Mouse (Mus musculus): ENCODE results near the gene Eif2ak4. TPM values are rescaled to one million over a fixed set of nuclear protein-coding genes. Genes with fewer than 3 reads are reported as not detected.

The Eif2ak4 gene
- 10.2 and 10.5 TPM in 2 replicates for polyA plus RNA-seq (2015; fragmentation: Nextera tagmentation; extraction: Ambion mirVana)

GRCm38 (mm10) chr2:118388341-118389335 is at the start of gene Eif2ak4:
Gene Eif2ak4 (plus strand): TSS chr2:118388618.
- WGBS: under 1% methylated on average over 61 of the region's 61 CpGs
- H3K4me1 ChIP-seq (replicated peaks; ENCODE audit: control insufficient read depth, insufficient read depth, low read length): peaks cover 10% of the 10 kb centered on the region
- peak within 1 kb of the TSS; percentile 94 for H3K27ac ChIP-seq (ENCODE audit: low read length)
- peak within 1 kb of the TSS; percentile 71 for H3K4me2 ChIP-seq (ENCODE audit: low read depth, low read length)
- no peaks in the 10 kb centered on the region for H3K9me3 ChIP-seq (ENCODE audit: control insufficient read depth, low read length)
- H3K9ac ChIP-seq (ENCODE audit: low read length): peak within 1 kb of the TSS; percentile 91
- ATAC-seq (ENCODE audit: low read depth): peak; percentile 98
- no peaks in the 10 kb centered on the region for H3K27me3 ChIP-seq (ENCODE audit: control insufficient read depth, insufficient read depth, low read depth, low read length)
- peak within 1 kb of the TSS; percentile 78 for H3K4me3 ChIP-seq (ENCODE audit: low read length)
- H3K36me3 ChIP-seq (ENCODE audit: control insufficient read depth, insufficient read depth, low read length): no peaks in the 10 kb centered on the region

- Histone ChIP-seq H3K4me1 (replicated peaks; ENCODE audit: control insufficient read depth, insufficient read depth, low read length) (no peaks in the 10 kb centered on the region), H3K9ac (ENCODE audit: low read length) (no peak overlapping the region), H3K27me3 (ENCODE audit: control insufficient read depth, insufficient read depth, low read depth, low read length) (no peaks in the 10 kb centered on the region), H3K9me3 (ENCODE audit: control insufficient read depth, low read length) (no peaks in the 10 kb centered on the region), H3K27ac (ENCODE audit: low read length) (no peak overlapping the region), H3K36me3 (ENCODE audit: control insufficient read depth, insufficient read depth, low read length) (no peaks in the 10 kb centered on the region), H3K4me3 (ENCODE audit: low read length) (no peak overlapping the region), H3K4me2 (ENCODE audit: low read depth, low read length) (no peak overlapping the region)
- ATAC-seq (ENCODE audit: low read depth): peak; percentile 51; the same call in 1 of the 2 replicates
- WGBS: 60% methylated on average over 7 of the region's 7 CpGs
These were observed 47.1 kb upstream of the Eif2ak4 start for GRCm38 (mm10) chr2:118341295-118341694.

DNA sequence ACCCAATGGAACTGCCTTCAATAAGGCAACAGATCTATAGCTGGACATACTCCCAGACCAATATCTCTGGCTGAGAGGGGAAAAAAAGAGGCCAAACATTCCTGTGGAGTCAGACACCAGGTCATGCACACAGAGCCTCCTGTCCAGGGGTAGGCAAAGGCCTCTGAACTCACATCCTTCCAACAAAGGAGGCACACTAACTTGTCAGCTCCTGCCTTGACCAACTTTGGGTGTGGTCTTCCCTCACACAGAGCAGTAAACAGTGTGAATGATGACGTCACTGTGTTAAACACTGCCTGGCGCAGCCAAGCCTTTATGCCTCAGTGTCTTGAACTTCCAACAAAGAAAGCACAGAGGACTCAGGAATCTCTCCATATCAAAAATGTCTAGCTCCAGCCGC is 44.5 kb upstream of the Eif2ak4 start:
- 49% methylated on average over 3 of the region's 3 CpGs for WGBS

DNA sequence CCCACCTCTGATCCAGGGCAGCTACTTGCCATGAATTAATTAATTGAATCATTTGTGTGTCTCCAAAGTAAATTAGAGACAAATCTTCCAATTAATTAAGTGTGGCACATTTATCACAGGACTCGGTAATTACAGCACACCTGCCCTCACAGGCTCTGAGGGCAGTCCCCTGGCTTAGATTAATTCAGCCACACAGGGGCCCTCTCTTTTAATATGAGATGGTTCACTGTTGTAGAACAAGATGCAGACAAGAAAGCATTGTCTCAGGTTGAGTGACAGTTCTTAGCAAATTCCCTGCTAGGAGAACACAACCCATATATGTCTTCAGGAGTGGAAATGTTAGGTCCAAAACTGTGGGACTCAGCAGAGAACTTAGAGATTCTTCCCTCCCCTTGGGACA is 42.9 kb upstream of the Eif2ak4 start:
- Histone ChIP-seq H3K4me1 (replicated peaks; ENCODE audit: control insufficient read depth, insufficient read depth, low read length) (no peaks in the 10 kb centered on the region), H3K36me3 (ENCODE audit: control insufficient read depth, insufficient read depth, low read length) (no peaks in the 10 kb centered on the region), H3K27ac (ENCODE audit: low read length) (no peak overlapping the region), H3K4me2 (ENCODE audit: low read depth, low read length) (no peak overlapping the region), H3K9ac (ENCODE audit: low read length) (no peak overlapping the region), H3K4me3 (ENCODE audit: low read length) (no peak overlapping the region), H3K27me3 (ENCODE audit: control insufficient read depth, insufficient read depth, low read depth, low read length) (no peaks in the 10 kb centered on the region), H3K9me3 (ENCODE audit: control insufficient read depth, low read length) (no peaks in the 10 kb centered on the region)
- WGBS: 50% methylated on average over 1 of the region's 1 CpGs
- no peak for ATAC-seq (ENCODE audit: low read depth)

More for the DNA sequence above, 44.5 kb upstream of the Eif2ak4 start:
- Histone ChIP-seq H3K4me1 (replicated peaks; ENCODE audit: control insufficient read depth, insufficient read depth, low read length) (no peaks in the 10 kb centered on the region), H3K4me2 (ENCODE audit: low read depth, low read length) (no peak overlapping the region), H3K9ac (ENCODE audit: low read length) (no peak overlapping the region), H3K27ac (ENCODE audit: low read length) (no peak overlapping the region), H3K9me3 (ENCODE audit: control insufficient read depth, low read length) (no peaks in the 10 kb centered on the region), H3K4me3 (ENCODE audit: low read length) (no peak overlapping the region), H3K36me3 (ENCODE audit: control insufficient read depth, insufficient read depth, low read length) (no peaks in the 10 kb centered on the region), H3K27me3 (ENCODE audit: control insufficient read depth, insufficient read depth, low read depth, low read length) (no peaks in the 10 kb centered on the region)
- no peak for ATAC-seq (ENCODE audit: low read depth)

GRCm38 (mm10) chr2:118353498-118353897 is 34.9 kb upstream of the Eif2ak4 start:
- no peak for ATAC-seq (ENCODE audit: low read depth)
- H3K9me3 ChIP-seq (ENCODE audit: control insufficient read depth, low read length): no peaks in the 10 kb centered on the region
- H3K4me1 ChIP-seq (replicated peaks; ENCODE audit: control insufficient read depth, insufficient read depth, low read length): no peaks in the 10 kb centered on the region
- no peak overlapping the region for H3K27ac ChIP-seq (ENCODE audit: low read length)
- 45% methylated on average over 4 of the region's 4 CpGs for WGBS
- no peaks in the 10 kb centered on the region for H3K27me3 ChIP-seq (ENCODE audit: control insufficient read depth, insufficient read depth, low read depth, low read length)
- H3K4me2 ChIP-seq (ENCODE audit: low read depth, low read length): no peak overlapping the region
- no peak overlapping the region for H3K9ac ChIP-seq (ENCODE audit: low read length)
- no peaks in the 10 kb centered on the region for H3K36me3 ChIP-seq (ENCODE audit: control insufficient read depth, insufficient read depth, low read length)
- no peak overlapping the region for H3K4me3 ChIP-seq (ENCODE audit: low read length)

GRCm38 (mm10) chr2:118353916-118354403 is 34.5 kb upstream of the Eif2ak4 start:
- ATAC-seq (ENCODE audit: low read depth): no peak

DNA sequence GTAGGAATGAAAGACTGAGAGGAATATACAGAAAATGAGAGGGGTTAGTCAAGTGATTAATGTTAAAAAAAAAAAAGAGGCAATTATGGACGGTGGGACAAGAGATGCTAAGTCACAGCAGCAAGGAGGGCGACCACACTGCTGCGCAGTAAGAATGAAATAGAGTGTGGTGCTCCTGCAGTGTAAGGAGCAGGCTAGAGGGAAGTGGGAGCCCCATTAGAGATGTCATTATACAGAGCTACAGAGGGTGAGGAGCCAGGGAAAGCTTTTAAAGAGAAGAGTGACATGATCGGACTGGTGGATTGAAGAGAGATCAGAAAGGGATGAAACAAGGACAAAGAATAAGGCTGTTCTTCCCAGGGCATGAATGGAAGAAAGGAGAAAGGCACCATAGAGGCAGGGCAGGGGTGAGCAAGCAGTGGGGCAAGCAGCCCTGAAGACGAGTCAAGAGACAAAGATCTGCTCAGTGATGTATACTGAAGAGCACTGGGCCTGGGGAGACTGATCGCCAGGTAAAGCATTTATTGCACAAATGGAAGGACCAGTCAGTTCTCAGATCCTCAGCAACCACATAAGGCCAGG is 33.2 kb upstream of the Eif2ak4 start:
- Histone ChIP-seq H3K9ac (ENCODE audit: low read length) (no peak overlapping the region), H3K4me1 (replicated peaks; ENCODE audit: control insufficient read depth, insufficient read depth, low read length) (no peaks in the 10 kb centered on the region), H3K27ac (ENCODE audit: low read length) (no peak overlapping the region), H3K27me3 (ENCODE audit: control insufficient read depth, insufficient read depth, low read depth, low read length) (no peaks in the 10 kb centered on the region), H3K36me3 (ENCODE audit: control insufficient read depth, insufficient read depth, low read length) (no peaks in the 10 kb centered on the region), H3K9me3 (ENCODE audit: control insufficient read depth, low read length) (no peaks in the 10 kb centered on the region), H3K4me2 (ENCODE audit: low read depth, low read length) (no peak overlapping the region), H3K4me3 (ENCODE audit: low read length) (no peak overlapping the region)
- 77% methylated on average over 6 of the region's 6 CpGs for WGBS
- no peak for ATAC-seq (ENCODE audit: low read depth)

More at GRCm38 (mm10) chr2:118353916-118354403, 34.5 kb upstream of the Eif2ak4 start:
- no peak overlapping the region for H3K4me2 ChIP-seq (ENCODE audit: low read depth, low read length)
- H3K4me1 ChIP-seq (replicated peaks; ENCODE audit: control insufficient read depth, insufficient read depth, low read length): no peaks in the 10 kb centered on the region
- H3K9me3 ChIP-seq (ENCODE audit: control insufficient read depth, low read length): no peaks in the 10 kb centered on the region
- no peaks in the 10 kb centered on the region for H3K36me3 ChIP-seq (ENCODE audit: control insufficient read depth, insufficient read depth, low read length)
- no peak overlapping the region for H3K9ac ChIP-seq (ENCODE audit: low read length)
- no peak overlapping the region for H3K27ac ChIP-seq (ENCODE audit: low read length)
- WGBS: 66% methylated on average over 4 of the region's 4 CpGs
- H3K27me3 ChIP-seq (ENCODE audit: control insufficient read depth, insufficient read depth, low read depth, low read length): no peaks in the 10 kb centered on the region
- no peak overlapping the region for H3K4me3 ChIP-seq (ENCODE audit: low read length)

- no peak for ATAC-seq (ENCODE audit: low read depth)
- Histone ChIP-seq H3K9ac (ENCODE audit: low read length) (no peak overlapping the region), H3K4me3 (ENCODE audit: low read length) (no peak overlapping the region), H3K9me3 (ENCODE audit: control insufficient read depth, low read length) (no peaks in the 10 kb centered on the region), H3K36me3 (ENCODE audit: control insufficient read depth, insufficient read depth, low read length) (no peaks in the 10 kb centered on the region), H3K4me2 (ENCODE audit: low read depth, low read length) (no peak overlapping the region), H3K27ac (ENCODE audit: low read length) (no peak overlapping the region), H3K27me3 (ENCODE audit: control insufficient read depth, insufficient read depth, low read depth, low read length) (peaks cover 23% of the 10 kb centered on the region), H3K4me1 (replicated peaks; ENCODE audit: control insufficient read depth, insufficient read depth, low read length) (peaks cover 15% of the 10 kb centered on the region)
- 27% methylated on average over 1 of the region's 1 CpGs for WGBS
These were observed 16.6 kb upstream of the Eif2ak4 start for GRCm38 (mm10) chr2:118371841-118372240.

- peak overlapping the region; percentile 63; the same call in 1 of the 2 replicates for H3K9ac ChIP-seq (ENCODE audit: low read length)
- 5% methylated on average over 11 of the region's 11 CpGs for WGBS
- H3K4me2 ChIP-seq (ENCODE audit: low read depth, low read length): peak overlapping the region; percentile 95
- H3K4me1 ChIP-seq (replicated peaks; ENCODE audit: control insufficient read depth, insufficient read depth, low read length): peaks cover 15% of the 10 kb centered on the region
- no peak; the same call in 1 of the 2 replicates for ATAC-seq (ENCODE audit: low read depth)
- H3K4me3 ChIP-seq (ENCODE audit: low read length): peak overlapping the region; percentile 55
- H3K9me3 ChIP-seq (ENCODE audit: control insufficient read depth, low read length): no peaks in the 10 kb centered on the region
- H3K27ac ChIP-seq (ENCODE audit: low read length): no peak overlapping the region
- peaks cover 23% of the 10 kb centered on the region for H3K27me3 ChIP-seq (ENCODE audit: control insufficient read depth, insufficient read depth, low read depth, low read length)
- H3K36me3 ChIP-seq (ENCODE audit: control insufficient read depth, insufficient read depth, low read length): no peaks in the 10 kb centered on the region
These were observed 15.9 kb upstream of the Eif2ak4 start for GRCm38 (mm10) chr2:118372561-118372900.
